Mouse (Mus musculus) adrenal gland, postnatal 0 days (tissue): ENCODE results near the gene Arsj. TPM values are rescaled to one million over a fixed set of nuclear protein-coding genes. Genes with fewer than 3 reads are reported as not detected.

ENCODE experiments used
- polyA plus RNA-seq: library from polyadenylated mRNA; unstranded; fragments of >200 nt; fragmentation: Nextera tagmentation; extraction: Ambion mirVana; gene quantifications from 2 replicates; pipeline ENCODE4 v1.2.1, GENCODE M21; 2015

The Arsj gene
- polyA plus RNA-seq, result 1.9 and 2.0 TPM in 2 replicates

GRCm38 (mm10) chr3:126363568-126364505 is at the start of gene Arsj:
Gene Arsj, plus strand, starts transcription at chr3:126363684.

Other genes starting within 250 kb of the Arsj start
- 37.8 and 58.7 TPM in 2 replicates for gene Camk2d, start 232.6 kb downstream of the Arsj start, polyA plus RNA-seq